Mouse (Mus musculus) liver, embryonic 14.5 days (tissue): ENCODE results near the gene Morn1.

Experiments used
- CTCF ChIP-seq: IDR thresholded peaks from 2 replicates; pipeline ENCODE4 v1.5.1; 2016; ENCODE audit warnings: antibody characterized with exemption, low read depth, control low read depth
- EP300 ChIP-seq: IDR thresholded peaks from 2 replicates; pipeline ENCODE4 v1.6.1; 2016; ENCODE audit warnings: antibody characterized with exemption, low read depth

DNA sequence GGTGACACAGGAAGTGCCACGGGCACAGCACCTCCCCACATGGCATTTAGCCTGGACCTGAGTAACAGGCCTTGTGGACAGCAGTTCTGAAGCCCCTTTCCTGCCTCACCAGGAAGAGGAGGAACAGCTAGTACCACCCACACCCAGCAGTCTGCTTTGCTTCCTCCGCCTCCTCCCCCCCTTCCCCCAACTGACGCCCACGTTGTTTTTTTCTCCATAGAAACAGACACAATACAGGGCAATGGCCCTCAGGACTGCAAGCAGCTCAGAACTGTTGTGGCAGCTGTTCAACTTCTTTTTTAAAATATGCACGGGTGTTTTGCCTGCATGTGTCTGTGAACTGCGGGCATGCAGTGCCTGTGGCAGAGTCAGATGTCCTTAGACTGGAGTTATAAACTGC is 91.9 kb downstream of the Morn1 start:
- TF ChIP-seq CTCF = no peak
- TF ChIP-seq EP300 = no peak
